Mouse (Mus musculus) ovary, postnatal 14 days (tissue): ENCODE results near the gene Foxi1.

Experiments used
- DNase-seq: peaks from one replicate; pipeline ENCODE4 v3.0.0; 2022; ENCODE audit warnings: low spot score

The Foxi1 gene

GRCm38 (mm10) chr11:34158916-34159315 lies 49.0 kb downstream of the Foxi1 start:
- DNase-seq = no peak

- no peak for DNase-seq
Measured at GRCm38 (mm10) chr11:34155235-34155634, 52.7 kb downstream of the Foxi1 start.
